Mouse (Mus musculus) testis, adult 10 weeks (tissue): ENCODE measurements around the gene Rpl10a. TPM values are rescaled to one million over a fixed set of nuclear protein-coding genes. Genes with fewer than 3 reads are reported as not detected.

Experiments
- polyA plus RNA-seq: library from polyadenylated mRNA; stranded (reverse); fragments of 350-450 nt; fragmentation: Illumina TruSeq; extraction: RNeasy Lipid Tissue Mini Kit (QIAGEN cat#74804); gene quantifications from one replicate; pipeline ENCODE4 v1.2.3, GENCODE M21; 2014; ENCODE audit warnings: low read depth, low replicate concordance

The Rpl10a gene
- polyA plus RNA-seq = 54.1 TPM

DNA sequence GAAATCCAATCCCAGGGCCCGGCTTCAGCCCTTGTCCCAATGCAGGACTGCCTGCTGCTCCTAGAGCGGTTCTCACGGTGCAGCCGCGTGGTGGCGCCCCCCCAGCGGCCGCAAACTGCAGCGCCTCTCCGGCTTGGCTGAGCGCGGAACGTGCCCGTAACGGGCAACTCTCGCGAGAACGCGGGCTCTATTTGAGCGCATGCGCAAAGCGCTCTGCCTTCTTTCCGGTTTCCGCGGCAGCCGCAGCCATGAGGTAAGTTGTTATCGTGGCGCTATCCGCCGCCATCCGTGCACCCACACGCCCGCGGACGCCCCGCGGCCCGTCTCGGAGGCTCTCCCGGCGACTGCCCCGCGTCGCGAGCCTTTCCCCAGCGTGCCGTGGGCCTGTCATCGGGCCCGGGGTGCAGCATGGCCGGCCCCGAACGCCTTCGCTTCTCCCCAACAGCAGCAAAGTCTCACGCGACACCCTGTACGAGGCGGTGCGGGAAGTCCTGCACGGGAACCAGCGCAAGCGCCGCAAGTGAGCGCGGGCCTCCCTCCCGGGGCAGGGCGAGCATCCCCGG, at the start of gene Rpl10a:
TSS of gene Rpl10a (plus strand) at position 106 of the 563 bp plus-strand sequence.

DNA sequence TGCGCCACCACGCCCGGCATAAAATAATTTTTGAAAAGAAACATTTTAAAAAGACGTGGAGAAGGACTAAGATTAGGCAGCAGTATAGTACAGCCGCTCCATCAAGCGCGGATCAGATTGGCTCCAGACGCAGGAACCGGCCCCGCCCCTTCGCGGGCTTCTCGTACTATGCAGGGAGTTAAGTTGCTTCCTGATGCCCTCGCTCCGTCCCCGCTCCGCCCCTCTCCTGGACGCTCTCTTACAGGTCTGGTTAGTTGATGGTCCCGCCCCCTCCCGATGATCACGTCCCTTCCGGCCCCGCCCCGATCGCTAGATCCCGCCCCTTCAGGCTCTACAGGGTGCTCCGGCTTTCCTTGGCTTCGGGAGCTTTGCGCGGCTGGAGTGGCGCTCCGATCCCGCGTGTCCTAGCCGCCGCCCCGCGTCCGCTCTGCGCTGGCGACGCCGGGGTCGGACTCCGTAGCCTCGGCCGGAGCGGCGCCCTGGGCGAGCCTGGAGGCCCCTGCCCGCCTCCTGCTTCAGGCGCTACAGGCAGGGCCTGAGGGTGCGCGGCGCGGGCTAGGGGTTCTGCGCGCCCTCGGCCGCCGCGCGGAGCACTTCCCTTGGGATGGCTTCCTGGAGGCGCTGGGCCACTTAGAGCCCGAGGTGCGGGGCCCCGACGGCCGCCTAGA, 14.9 kb upstream of the Rpl10a start, which contains the start of gene Fance:
TSS of gene Fance (plus strand) at position 308 of the 668 bp plus-strand sequence.

DNA sequence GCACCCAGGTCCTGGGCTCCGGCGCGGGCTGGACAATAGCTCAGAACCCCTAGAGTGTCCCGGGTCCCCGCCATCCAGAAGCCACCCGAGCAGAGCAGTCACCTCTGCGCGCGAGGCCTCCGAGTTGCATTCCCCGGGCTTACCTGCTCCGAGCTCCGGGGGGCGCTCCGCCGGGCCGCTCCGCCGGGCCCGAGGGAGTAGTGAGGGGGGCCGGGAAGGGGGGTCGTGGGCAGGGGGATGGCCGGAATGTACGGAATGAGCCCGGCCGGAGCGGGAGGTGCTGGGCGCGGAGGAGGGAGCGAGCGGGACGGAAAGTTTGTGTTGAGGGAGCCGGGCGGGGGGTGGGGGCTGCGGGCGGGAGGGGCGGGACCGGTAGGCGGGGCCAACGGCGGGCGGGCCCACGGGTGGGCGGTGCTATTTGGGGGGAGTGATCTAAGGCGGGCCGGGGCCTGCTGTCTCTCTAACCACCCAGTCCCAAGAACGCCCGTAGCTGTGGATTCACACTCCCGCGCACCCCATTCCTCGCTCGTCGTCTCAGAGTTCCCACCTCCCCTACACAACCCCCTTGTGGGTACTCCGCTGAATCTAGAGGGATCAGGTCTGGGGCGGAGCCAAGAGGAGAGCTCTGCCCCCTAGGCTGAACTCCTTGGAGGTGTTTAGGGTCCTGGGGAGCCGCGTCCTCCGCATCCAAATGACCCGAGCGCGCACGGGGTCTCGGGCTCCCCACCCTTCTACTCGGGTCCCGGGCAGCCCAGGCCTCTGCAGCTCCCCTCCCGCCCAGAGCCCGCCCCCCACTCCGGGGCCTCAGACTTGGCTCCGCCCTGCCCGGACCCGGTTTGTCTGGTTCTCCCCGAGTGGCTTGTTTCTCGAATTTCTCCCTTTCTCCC, 22.4 kb downstream of the Rpl10a start, which contains the start of gene Tead3:
TSS of gene Tead3 (minus strand) at position 352 of the 887 bp plus-strand sequence.

DNA sequence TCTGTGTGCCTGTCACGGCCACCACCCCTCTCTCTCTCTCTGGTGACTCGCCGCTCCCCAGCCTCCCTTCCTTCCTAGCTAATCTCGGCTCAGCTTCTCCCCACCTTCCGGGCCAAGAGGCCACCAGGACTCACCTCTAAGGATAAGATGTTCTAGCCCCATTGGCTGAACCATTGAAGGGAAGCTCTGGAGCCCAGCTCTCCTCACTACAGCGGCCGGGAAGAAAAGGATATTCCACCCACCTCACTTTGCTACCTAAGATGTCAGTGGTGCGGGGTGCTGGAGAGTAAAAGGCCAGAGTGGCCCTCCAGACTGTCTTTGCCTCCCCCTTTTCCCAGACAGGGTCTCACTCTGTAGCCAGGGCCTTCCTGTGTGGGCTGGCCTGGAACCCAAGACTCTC, 36.9 kb downstream of the Rpl10a start, which contains the start of gene Tulp1:
TSS of gene Tulp1 (minus strand) at position 101 of the 400 bp plus-strand sequence.

Other genes with a start within 250 kb of the Rpl10a start
- gene Tcp11, start 247.8 kb upstream of the Rpl10a start, polyA plus RNA-seq = 46.3 TPM
- gene Scube3, start 186.3 kb upstream of the Rpl10a start, polyA plus RNA-seq = 0.21 TPM
- gene Zfp523, start 151.3 kb upstream of the Rpl10a start, polyA plus RNA-seq = 2.1 TPM
- gene Def6, start 120.7 kb upstream of the Rpl10a start, polyA plus RNA-seq = not detected
- 0.24 TPM for gene Ppard, start 95.8 kb upstream of the Rpl10a start, polyA plus RNA-seq
- not detected for gene Fance, start 15.0 kb upstream of the Rpl10a start, polyA plus RNA-seq
- gene Tead3, start 22.3 kb downstream of the Rpl10a start, polyA plus RNA-seq = 0.08 TPM
- gene Tulp1, start 36.8 kb downstream of the Rpl10a start, polyA plus RNA-seq = not detected
- gene Fkbp5, start 189.1 kb downstream of the Rpl10a start, polyA plus RNA-seq = 38.6 TPM
- 79.2 TPM for gene Armc12, start 202.3 kb downstream of the Rpl10a start, polyA plus RNA-seq
- gene Clpsl2, start 220.9 kb downstream of the Rpl10a start, polyA plus RNA-seq = not detected
- gene Clps, start 232.3 kb downstream of the Rpl10a start, polyA plus RNA-seq = not detected
- not detected for gene Lhfpl5, start 247.2 kb downstream of the Rpl10a start, polyA plus RNA-seq